Mouse (Mus musculus): ENCODE data around the gene Clec2e. TPM values are rescaled to one million over a fixed set of nuclear protein-coding genes. Genes with fewer than 3 reads are reported as not detected.

Gene Clec2e
- total and polyA plus RNA-seq, 3 experiments = not detected

DNA sequence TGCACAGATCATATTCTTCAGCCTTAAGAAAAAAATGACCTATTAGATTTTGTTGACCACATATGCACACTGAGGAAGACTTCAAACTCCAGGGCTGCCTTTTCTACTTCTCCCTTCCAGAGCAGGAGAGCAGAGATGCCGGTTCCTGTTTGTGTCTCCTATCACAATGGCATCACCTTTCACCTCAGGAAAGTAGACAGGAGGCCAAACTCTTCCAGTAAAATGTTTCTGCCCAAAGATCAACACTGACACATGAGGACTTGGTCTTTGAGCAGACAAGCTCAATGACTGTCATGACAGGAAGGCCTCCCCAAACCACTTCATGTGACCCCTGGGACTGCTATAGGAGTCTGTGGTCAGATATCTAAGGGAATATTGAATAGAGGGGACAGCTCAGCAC, 11.8 kb upstream of the Clec2e start:
- no peak for DNase-seq (ENCODE audit: extremely low read depth)
- TF ChIP-seq RAD21 (IDR thresholded peaks at IDR 0.05; ENCODE audit: low read depth, low read length) (no peak), USF1 (IDR thresholded peaks at IDR 0.05; ENCODE audit: low read depth, low read length) (no peak), POLR2AphosphoS2 (IDR thresholded peaks at IDR 0.05; ENCODE audit: low read depth, low read length) (no peak), TCF12 (IDR thresholded peaks at IDR 0.05; ENCODE audit: low read depth, low read length) (no peak), E2F4 (IDR thresholded peaks at IDR 0.05; ENCODE audit: insufficient replicate concordance, low read depth, low read length) (no peak)
- Histone ChIP-seq H3K4me2 (ENCODE audit: insufficient read depth, low read depth, poor library complexity, severe bottlenecking) (no peak overlapping the region), H3K79me2 (replicated peaks; ENCODE audit: control insufficient read depth, extremely low read depth, insufficient read depth, poor library complexity, severe bottlenecking) (no peaks in the 10 kb centered on the region), H3K9ac (ENCODE audit: insufficient read depth, low read depth) (no peak overlapping the region), H3K9me3 (replicated peaks; ENCODE audit: low read length) (no peaks in the 10 kb centered on the region), H3K4me1 (ENCODE audit: control insufficient read depth in 1 of 2, insufficient read depth in 2 of 2) (peaks cover 9 to 35% of the 10 kb centered on the region in 2 experiments), H3K27ac (ENCODE audit: insufficient read depth, low read depth) (no peak overlapping the region), H3K4me3 (replicated peaks in 1 of 3; ENCODE audit: low read depth in 2 of 3, low read length in 2 of 3, poor library complexity in 1 of 3) (no peak overlapping the region), H3K36me3 (replicated peaks in 1 of 2; ENCODE audit: control insufficient read depth in 1 of 2, insufficient read depth in 1 of 2, low read length in 1 of 2) (no peaks in the 10 kb centered on the region), H3K27me3 (replicated peaks) (no peaks in the 10 kb centered on the region)
- in situ Hi-C loops (cut with MboI; ENCODE audit: low pct_ligation_motif_present, low pct_unique_long_range_greater_than_20kb, low sequenced_read_pairs) = no loop called here
- dilution Hi-C loops (cut with MboI; ENCODE audit: extremely low pct_ligation_motif_present, extremely low pct_unique_long_range_greater_than_20kb, low sequenced_read_pairs) = no loop called here

DNA sequence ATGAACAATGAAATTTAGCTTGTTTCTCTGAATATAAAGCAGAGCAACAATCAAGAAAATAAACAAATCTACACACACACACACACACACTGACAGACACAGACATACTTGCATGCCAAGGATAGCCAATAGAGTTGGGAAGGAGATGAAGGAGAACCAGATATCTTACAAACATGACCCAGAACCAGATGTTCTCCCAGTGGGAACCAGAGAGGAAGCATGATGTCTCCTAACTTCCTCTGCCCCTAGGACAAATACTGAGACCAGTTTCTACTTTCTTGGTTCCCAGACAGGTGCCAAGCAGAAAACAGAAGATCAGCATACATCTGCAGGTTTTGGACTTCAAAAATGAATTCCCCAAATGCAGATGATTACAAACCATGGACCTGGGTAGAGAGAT, 7.2 kb upstream of the Clec2e start:
- H3K4me2 ChIP-seq (ENCODE audit: insufficient read depth, low read depth, poor library complexity, severe bottlenecking) = no peak overlapping the region

DNA sequence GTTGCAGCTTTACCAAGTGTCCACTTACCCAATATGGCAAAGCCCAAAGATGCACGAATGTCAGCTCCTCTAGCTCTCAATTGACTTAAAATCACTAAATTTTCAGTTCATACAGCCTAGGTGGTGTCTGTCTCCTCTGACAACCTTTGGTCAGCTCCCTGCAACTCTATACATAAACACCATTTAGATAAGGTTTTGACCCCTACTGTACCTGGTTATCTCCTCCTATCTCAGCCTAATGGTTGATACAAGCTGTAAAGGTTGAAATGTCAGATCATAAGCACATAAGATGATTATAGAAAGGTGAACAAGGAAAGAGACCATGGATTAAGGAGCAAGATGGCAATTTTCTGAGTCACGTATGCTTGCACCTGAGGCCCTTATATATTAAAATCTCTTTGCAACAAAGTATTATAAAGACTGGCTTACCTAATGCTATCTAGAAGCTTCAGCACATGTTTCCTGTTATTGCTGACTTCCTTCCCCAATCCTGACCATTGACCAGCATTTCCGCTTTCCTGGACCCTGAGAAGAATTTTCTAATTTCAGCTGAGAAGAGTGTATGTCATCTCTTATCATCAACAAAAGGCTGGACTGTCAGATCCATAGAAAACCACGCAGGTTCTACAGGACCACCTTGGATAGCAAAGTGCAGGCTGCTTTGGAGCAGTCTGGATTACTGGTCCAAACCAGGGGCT, 2.3 kb upstream of the Clec2e start:
- Histone ChIP-seq H3K4me3 (replicated peaks in 1 of 3; ENCODE audit: low read depth in 2 of 3, low read length in 2 of 3, poor library complexity in 1 of 3) (no peak overlapping the region), H3K9ac (ENCODE audit: insufficient read depth, low read depth) (no peak overlapping the region), H3K4me1 (ENCODE audit: control insufficient read depth in 1 of 2, insufficient read depth in 2 of 2) (peaks cover 2 to 9% of the 10 kb centered on the region in 2 experiments; a peak in 2 of 4 replicates), H3K79me2 (replicated peaks; ENCODE audit: control insufficient read depth, extremely low read depth, insufficient read depth, poor library complexity, severe bottlenecking) (no peaks in the 10 kb centered on the region), H3K9me3 (replicated peaks; ENCODE audit: low read length) (no peaks in the 10 kb centered on the region), H3K4me2 (ENCODE audit: insufficient read depth, low read depth, poor library complexity, severe bottlenecking) (no peak overlapping the region), H3K27me3 (replicated peaks) (no peaks in the 10 kb centered on the region), H3K36me3 (replicated peaks in 1 of 2; ENCODE audit: control insufficient read depth in 1 of 2, insufficient read depth in 1 of 2, low read length in 1 of 2) (no peaks in the 10 kb centered on the region), H3K27ac (ENCODE audit: insufficient read depth, low read depth) (no peak overlapping the region)
- dilution Hi-C loops (cut with MboI; ENCODE audit: extremely low pct_ligation_motif_present, extremely low pct_unique_long_range_greater_than_20kb, low sequenced_read_pairs) = no loop called here
- in situ Hi-C loops (cut with MboI; ENCODE audit: low pct_ligation_motif_present, low pct_unique_long_range_greater_than_20kb, low sequenced_read_pairs) = no loop called here
- no peak for DNase-seq (ENCODE audit: extremely low read depth)
- TF ChIP-seq CTCF (conservative IDR thresholded peaks at IDR 0.05 in 1 of 2, IDR thresholded peaks at IDR 0.05 in 1 of 2; ENCODE audit: low read depth in 2 of 2, low read length in 2 of 2) (no peak), JUN (IDR thresholded peaks at IDR 0.05; ENCODE audit: insufficient read depth, low read depth, low read length) (no peak), E2F4 (IDR thresholded peaks at IDR 0.05; ENCODE audit: insufficient replicate concordance, low read depth, low read length) (no peak), ZKSCAN1 (IDR thresholded peaks at IDR 0.05; ENCODE audit: borderline replicate concordance, low read depth, low read length) (no peak), USF2 (conservative IDR thresholded peaks at IDR 0.05; ENCODE audit: low read depth, low read length) (no peak), CHD2 (IDR thresholded peaks at IDR 0.05; ENCODE audit: low read length) (no peak), EP300 (IDR thresholded peaks at IDR 0.05; ENCODE audit: low read length) (no peak), UBTF (IDR thresholded peaks at IDR 0.05; ENCODE audit: low read depth, low read length) (no peak), USF1 (IDR thresholded peaks at IDR 0.05; ENCODE audit: low read depth, low read length) (no peak), CHD1 (IDR thresholded peaks at IDR 0.05; ENCODE audit: low read depth, low read length) (no peak), ZNF384 (IDR thresholded peaks at IDR 0.05; ENCODE audit: low read depth, low read length) (no peak), ETS1 (conservative IDR thresholded peaks at IDR 0.05; ENCODE audit: low read depth, low read length) (no peak), SIN3A (IDR thresholded peaks at IDR 0.05; ENCODE audit: low read length) (no peak), MXI1 (IDR thresholded peaks at IDR 0.05; ENCODE audit: low read depth, low read length) (no peak), HCFC1 (IDR thresholded peaks at IDR 0.05; ENCODE audit: low read depth, low read length) (no peak), BHLHE40 (IDR thresholded peaks at IDR 0.05; ENCODE audit: low read depth, low read length) (no peak), MYC (IDR thresholded peaks at IDR 0.05; ENCODE audit: low read depth, low read length) (no peak), RCOR1 (conservative IDR thresholded peaks at IDR 0.05; ENCODE audit: low read depth, low read length) (no peak)

More for the DNA sequence above, 7.2 kb upstream of the Clec2e start:
- Histone ChIP-seq H3K27me3 (replicated peaks) (no peaks in the 10 kb centered on the region), H3K36me3 (replicated peaks in 1 of 2; ENCODE audit: control insufficient read depth in 1 of 2, insufficient read depth in 1 of 2, low read length in 1 of 2) (no peaks in the 10 kb centered on the region), H3K27ac (ENCODE audit: insufficient read depth, low read depth) (no peak overlapping the region), H3K4me3 (replicated peaks in 1 of 3; ENCODE audit: low read depth in 2 of 3, low read length in 2 of 3, poor library complexity in 1 of 3) (no peak overlapping the region), H3K4me1 (ENCODE audit: control insufficient read depth in 1 of 2, insufficient read depth in 2 of 2) (peaks cover under 1 to 17% of the 10 kb centered on the region in 2 experiments), H3K9ac (ENCODE audit: insufficient read depth, low read depth) (no peak overlapping the region), H3K9me3 (replicated peaks; ENCODE audit: low read length) (no peaks in the 10 kb centered on the region), H3K79me2 (replicated peaks; ENCODE audit: control insufficient read depth, extremely low read depth, insufficient read depth, poor library complexity, severe bottlenecking) (no peaks in the 10 kb centered on the region)
- no peak for DNase-seq (ENCODE audit: extremely low read depth)
- dilution Hi-C loops (cut with MboI; ENCODE audit: extremely low pct_ligation_motif_present, extremely low pct_unique_long_range_greater_than_20kb, low sequenced_read_pairs) (no loop called here), in situ Hi-C loops (cut with MboI; ENCODE audit: low pct_ligation_motif_present, low pct_unique_long_range_greater_than_20kb, low sequenced_read_pairs) (no loop called here)
- TF ChIP-seq ZC3H11A (IDR thresholded peaks at IDR 0.05; ENCODE audit: low read depth, low read length) (no peak), UBTF (IDR thresholded peaks at IDR 0.05; ENCODE audit: low read depth, low read length) (no peak), MAX (IDR thresholded peaks at IDR 0.05; ENCODE audit: low read length) (no peak), ZNF384 (IDR thresholded peaks at IDR 0.05; ENCODE audit: low read depth, low read length) (no peak), MAFK (IDR thresholded peaks at IDR 0.05; ENCODE audit: insufficient replicate concordance, low read length) (no peak), CHD2 (IDR thresholded peaks at IDR 0.05; ENCODE audit: low read length) (no peak), CHD1 (IDR thresholded peaks at IDR 0.05; ENCODE audit: low read depth, low read length) (no peak), SMC3 (IDR thresholded peaks at IDR 0.05; ENCODE audit: low read depth, low read length) (no peak), TBP (conservative IDR thresholded peaks at IDR 0.05; ENCODE audit: low read depth, low read length) (no peak)
